Mouse (Mus musculus) stomach, postnatal 0 days (tissue): ENCODE data around the gene 4930562C15Rik.

Experiments used
- CTCF ChIP-seq: IDR thresholded peaks from 2 replicates; pipeline ENCODE4 v1.5.1; 2016; ENCODE audit warnings: antibody characterized with exemption, low read depth, mild to moderate bottlenecking, moderate library complexity
- EP300 ChIP-seq: optimal IDR thresholded peaks from 2 replicates; pipeline ENCODE3; 2016; ENCODE audit warnings: antibody characterized with exemption

GRCm38 (mm10) chr16:4877701-4878100 lies 42.5 kb downstream of the 4930562C15Rik start:
- TF ChIP-seq CTCF (no peak), EP300 (no peak)
